ENCODE assay signal across 11 mouse cellular contexts in genomic region chr14:43932991-43933390, GRCm38 (mm10). TPM values are rescaled to one million over a fixed set of nuclear protein-coding genes. Genes with fewer than 3 reads are reported as not detected.
DNase-seq lines count a peak whose midpoint lies in the region; ATAC-seq and TF ChIP-seq lines count a peak whose summit lies in the region.
"Not testable (repeated sequence)": the region's sequence is repeated elsewhere in the genome, so short reads cannot be mapped to it uniquely, and the experiment has no call there.
"Had no signal": no experiment of that assay in that cellular context is flagged by ENCODE, and none has a peak within 500 bp of the region (broad histone marks: within the 10 kb centered on the region; RNA-seq: fewer than 3 reads in every experiment).

No protein-coding gene starts in this region.

- not testable (repeated sequence) for H3K9me3 ChIP-seq in E14TG2a.4 (ENCODE audit: low read length); forebrain, postnatal 0 days (ENCODE audit: low read length); liver, embryonic 13.5 days (replicated peaks); neural tube, embryonic 11.5 days (ENCODE audit: control insufficient read depth, low read length)

- not testable (repeated sequence) for H3K4me3 ChIP-seq in E14TG2a.4 (replicated peaks; ENCODE audit: low read length); forebrain, postnatal 0 days (ENCODE audit: low read depth, low read length); layer of hippocampus, adult 2 months; liver, embryonic 13.5 days (replicated peaks); neural tube, embryonic 11.5 days (ENCODE audit: low read depth, low read length)

- not testable (repeated sequence) for H3K27me3 ChIP-seq in E14TG2a.4 (ENCODE audit: insufficient read depth, low read length); forebrain, postnatal 0 days (ENCODE audit: insufficient read depth, low read length); liver, embryonic 13.5 days; neural tube, embryonic 11.5 days (ENCODE audit: control insufficient read depth, insufficient read depth, low read length)

- TF ChIP-seq CTCF in E14TG2a.4 (conservative IDR thresholded peaks at IDR 0.05; ENCODE audit: low read length), result peak; percentile 49
- TF ChIP-seq CTCF in forebrain, postnatal 0 days (IDR thresholded peaks at IDR 0.05; ENCODE audit: low read depth), result peak; percentile 71
- peak; percentile 76 for TF ChIP-seq CTCF in layer of hippocampus, adult 2 months (conservative IDR thresholded peaks at IDR 0.05)

- peak; percentile 33 for DNase-seq in brain, adult 2 months (ENCODE audit: low read depth, low spot score)
- peak; percentile 55 for DNase-seq in forebrain, postnatal 0 days
- DNase-seq in layer of hippocampus, adult 2 months (ENCODE audit: low spot score in 2 of 2), result peak; percentile 2 to 30
- peak; percentile 29 for DNase-seq in liver, embryonic 13.5 days
- DNase-seq in neural tube, embryonic 11.5 days (ENCODE audit: low spot score), result peak; percentile 51
- peak; percentile 9 for DNase-seq in thymus, postnatal 14 days

- H3K9ac ChIP-seq in forebrain, postnatal 0 days; liver, embryonic 13.5 days; neural tube, embryonic 11.5 days (ENCODE audit: low read length): not testable (repeated sequence)

- not testable (repeated sequence) for ATAC-seq in forebrain, postnatal 0 days; liver, embryonic 13.5 days (ENCODE audit: low read depth); neural tube, embryonic 11.5 days (ENCODE audit: insufficient read depth, low FRiP score, low TSS enrichment)
- ATAC-seq in hematopoietic stem cell, adult 5-6 weeks (replicated peaks in 1 of 2; ENCODE audit: insufficient read depth in 1 of 2, low FRiP score in 2 of 2, low TSS enrichment in 1 of 2, low read depth in 1 of 2, poor library complexity in 2 of 2, severe bottlenecking in 2 of 2), result peak; percentile 75; a peak in 3 of 4 replicates

- H3K4me1 ChIP-seq in E14TG2a.4 (replicated peaks; ENCODE audit: low read depth, low read length); forebrain, postnatal 0 days (ENCODE audit: insufficient read depth); neural tube, embryonic 11.5 days (ENCODE audit: control insufficient read depth, insufficient read depth, low read length): not testable (repeated sequence)
- H3K4me1 ChIP-seq in liver, embryonic 13.5 days (replicated peaks), result peaks cover 15% of the 10 kb centered on the region

- not testable (repeated sequence) for H3K27ac ChIP-seq in forebrain, postnatal 0 days (ENCODE audit: low read depth, low read length); layer of hippocampus, adult 2 months; liver, embryonic 13.5 days; neural tube, embryonic 11.5 days (ENCODE audit: low read depth, low read length)

- H3K4me2 ChIP-seq in forebrain, postnatal 0 days (ENCODE audit: low read depth); liver, embryonic 13.5 days; neural tube, embryonic 11.5 days (ENCODE audit: low read depth): not testable (repeated sequence)

- WGBS in forebrain, postnatal 0 days, result 18% methylated on average over 8 of the region's 8 CpGs
- 21% methylated on average over 8 of the region's 8 CpGs for WGBS in liver, embryonic 13.5 days (ENCODE audit: insufficient replicate concordance)
- 16% methylated on average over 8 of the region's 8 CpGs for WGBS in neural tube, embryonic 11.5 days

- not testable (repeated sequence) for H3K36me3 ChIP-seq in E14TG2a.4 (ENCODE audit: insufficient read depth, low read length); forebrain, postnatal 0 days (ENCODE audit: insufficient read depth); liver, embryonic 13.5 days; neural tube, embryonic 11.5 days (ENCODE audit: control insufficient read depth, insufficient read depth, low read length)

RNA-seq across cellular contexts. Expression of gene Gm8113, which starts 7.8 kb away (rescaled TPM):
- 2.2 and 3.0 TPM in 2 replicates for total RNA-seq in forebrain, postnatal 0 days (2014; rRNA removed)
- 3.1 and 3.3 TPM in 2 replicates for polyA plus RNA-seq in forebrain, postnatal 0 days (2015; fragmentation: Nextera tagmentation; extraction: Ambion mirVana)
- 7.8 and 17.5 TPM in 2 replicates for total RNA-seq in hematopoietic stem cell, adult 5-6 weeks (2017)
- under 1 TPM in 1 of 2 experiments, not detected in 1; 0.23 TPM for total RNA-seq in layer of hippocampus, adult 2 months (2021)
- 9.1 and 11.2 TPM in 2 replicates for polyA plus RNA-seq in liver, embryonic 13.5 days (2015; fragmentation: Nextera tagmentation; extraction: Ambion mirVana)
- 6.7 and 7.4 TPM in 2 replicates for polyA plus RNA-seq in neural tube, embryonic 11.5 days (2014; fragmentation: Nextera tagmentation; extraction: Ambion mirVana)

RNA-seq across cellular contexts. Expression of gene Ear10, which starts 9.6 kb away (rescaled TPM):
- total RNA-seq in forebrain, postnatal 0 days (2014; rRNA removed), result not detected in 2 replicates
- polyA plus RNA-seq in forebrain, postnatal 0 days (2015; fragmentation: Nextera tagmentation; extraction: Ambion mirVana), result not detected in 2 replicates
- not detected in 2 replicates for total RNA-seq in hematopoietic stem cell, adult 5-6 weeks (2017)
- not detected for total RNA-seq in layer of hippocampus, adult 2 months (2021)
- polyA plus RNA-seq in liver, embryonic 13.5 days (2015; fragmentation: Nextera tagmentation; extraction: Ambion mirVana), result not detected in 2 replicates
- polyA plus RNA-seq in neural tube, embryonic 11.5 days (2014; fragmentation: Nextera tagmentation; extraction: Ambion mirVana), result not detected in 2 replicates
- total RNA-seq: gastrocnemius, postnatal 25 days had no signal
- polyA plus RNA-seq: kidney, embryonic 14.5 days had no signal

RNA-seq across cellular contexts. Expression of gene Ang5, which starts 23.9 kb away (rescaled TPM):
- not detected in 2 replicates for total RNA-seq in forebrain, postnatal 0 days (2014; rRNA removed)
- not detected in 2 replicates for polyA plus RNA-seq in forebrain, postnatal 0 days (2015; fragmentation: Nextera tagmentation; extraction: Ambion mirVana)
- total RNA-seq in hematopoietic stem cell, adult 5-6 weeks (2017), result not detected in 2 replicates
- not detected for total RNA-seq in layer of hippocampus, adult 2 months (2021)
- not detected in 2 replicates for polyA plus RNA-seq in liver, embryonic 13.5 days (2015; fragmentation: Nextera tagmentation; extraction: Ambion mirVana)
- polyA plus RNA-seq in neural tube, embryonic 11.5 days (2014; fragmentation: Nextera tagmentation; extraction: Ambion mirVana), result not detected in 2 replicates
- total RNA-seq: gastrocnemius, postnatal 25 days; megakaryocyte, adult 5-6 weeks had no signal
- polyA plus RNA-seq: kidney, embryonic 14.5 days had no signal

RNA-seq across cellular contexts. Expression of gene Ear1, which starts 57.7 kb away (rescaled TPM):
- total RNA-seq in forebrain, postnatal 0 days (2014; rRNA removed), result not detected in 2 replicates
- not detected in 2 replicates for polyA plus RNA-seq in forebrain, postnatal 0 days (2015; fragmentation: Nextera tagmentation; extraction: Ambion mirVana)
- 0.89 and 26.4 TPM in 2 replicates for total RNA-seq in hematopoietic stem cell, adult 5-6 weeks (2017)
- not detected for total RNA-seq in layer of hippocampus, adult 2 months (2021)
- polyA plus RNA-seq in liver, embryonic 13.5 days (2015; fragmentation: Nextera tagmentation; extraction: Ambion mirVana), result 9.1 and 12.0 TPM in 2 replicates
- polyA plus RNA-seq in neural tube, embryonic 11.5 days (2014; fragmentation: Nextera tagmentation; extraction: Ambion mirVana), result not detected in 2 replicates
- total RNA-seq: gastrocnemius, postnatal 25 days had no signal
- polyA plus RNA-seq: kidney, embryonic 14.5 days had no signal
